Mouse (Mus musculus) adrenal gland, adult 8-10 months (tissue): ENCODE measurements around the gene Pou2f1. TPM values are rescaled to one million over a fixed set of nuclear protein-coding genes. Genes with fewer than 3 reads are reported as not detected.

Experiments used
- DNase-seq: peaks from one replicate; pipeline ENCODE4 v3.0.0; 2022
- total RNA-seq, 4 experiments: library from RNA; stranded (reverse); gene quantifications; 2 replicates each; pipeline ENCODE4 v1.2.4; 2022

Pou2f1 gene
- total RNA-seq, 4 experiments from 2014 or later: 10.6 to 23.3 (median 15.2) TPM

- no peak for DNase-seq
Observed at GRCm38 (mm10) chr1:165844956-165845355, 157.5 kb downstream of the Pou2f1 start.

- DNase-seq: no peak
Observed at GRCm38 (mm10) chr1:165844466-165844951, 158.0 kb downstream of the Pou2f1 start.

- no peak for DNase-seq
Observed at GRCm38 (mm10) chr1:165843586-165843985, 158.9 kb downstream of the Pou2f1 start.

- DNase-seq: no peak
Observed at GRCm38 (mm10) chr1:165842170-165842569, 160.3 kb downstream of the Pou2f1 start.

- DNase-seq: no peak
Observed at GRCm38 (mm10) chr1:165840548-165841230, 161.8 kb downstream of the Pou2f1 start.

GRCm38 (mm10) chr1:165839201-165839600, 163.3 kb downstream of the Pou2f1 start:
- DNase-seq: no peak

GRCm38 (mm10) chr1:165837546-165837945, 164.9 kb downstream of the Pou2f1 start:
- DNase-seq: no peak

GRCm38 (mm10) chr1:165836461-165836860, 166.0 kb downstream of the Pou2f1 start:
- no peak for DNase-seq

- DNase-seq: no peak
Observed at GRCm38 (mm10) chr1:165834633-165834975, 167.9 kb downstream of the Pou2f1 start.

GRCm38 (mm10) chr1:165833910-165834632, 168.4 kb downstream of the Pou2f1 start:
- no peak for DNase-seq

GRCm38 (mm10) chr1:165833244-165833643, 169.2 kb downstream of the Pou2f1 start:
- DNase-seq: no peak

GRCm38 (mm10) chr1:165829890-165830289, 172.6 kb downstream of the Pou2f1 start:
- no peak for DNase-seq

- no peak for DNase-seq
Observed at GRCm38 (mm10) chr1:165828615-165829014, 173.9 kb downstream of the Pou2f1 start.

- no peak for DNase-seq
Observed at GRCm38 (mm10) chr1:165828173-165828572, 174.3 kb downstream of the Pou2f1 start.

- DNase-seq: no peak
Observed at GRCm38 (mm10) chr1:165822031-165822430, 180.4 kb downstream of the Pou2f1 start.

GRCm38 (mm10) chr1:165819147-165819546, 183.3 kb downstream of the Pou2f1 start:
- no peak for DNase-seq

- no peak for DNase-seq
Observed at GRCm38 (mm10) chr1:165818145-165818860, 184.2 kb downstream of the Pou2f1 start.

- no peak for DNase-seq
Observed at GRCm38 (mm10) chr1:165817264-165817663, 185.2 kb downstream of the Pou2f1 start.

GRCm38 (mm10) chr1:165816391-165816790, 186.1 kb downstream of the Pou2f1 start:
- DNase-seq: no peak
